Mouse (Mus musculus) CH12.LX (cell line): ENCODE measurements around the gene Siglec1. TPM values are rescaled to one million over a fixed set of nuclear protein-coding genes. Genes with fewer than 3 reads are reported as not detected.

Experiments
- DNase-seq: peaks from one replicate; pipeline ENCODE4 v3.0.0-alpha.2; 2013; ENCODE audit errors: extremely low read depth
- H3K27ac ChIP-seq: 2 replicates; pipeline ENCODE4 v1.5.1; 2012; ENCODE audit warnings: low read depth, mild to moderate bottlenecking, control low read depth, moderate library complexity; ENCODE audit not compliant: insufficient read depth
- H3K27me3 ChIP-seq: replicated peaks from 2 replicates; pipeline ENCODE3; 2012; ENCODE audit warnings: inconsistent platforms
- H3K36me3 ChIP-seq, 2 experiments: replicated peaks in 1 of 2; 2 replicates each; pipeline versions ENCODE3 to v1.6.1; 2012; ENCODE audit warnings: inconsistent platforms in 1 of 2, low read length in 1 of 2, mild to moderate bottlenecking in 1 of 2, mixed read lengths in 1 of 2, moderate library complexity in 1 of 2; ENCODE audit not compliant: control insufficient read depth in 1 of 2, insufficient read depth in 1 of 2
- H3K4me1 ChIP-seq, 2 experiments: 2 replicates each; pipeline ENCODE4 v1.6.1; 2012; ENCODE audit warnings: inconsistent platforms in 1 of 2, moderate library complexity in 1 of 2; ENCODE audit not compliant: insufficient read depth in 2 of 2, control insufficient read depth in 1 of 2
- H3K4me2 ChIP-seq: 2 replicates; pipeline ENCODE4 v1.6.1; 2012; ENCODE audit warnings: low read depth, mild to moderate bottlenecking, control low read depth; ENCODE audit not compliant: poor library complexity, insufficient read depth, severe bottlenecking
- H3K4me3 ChIP-seq, 3 experiments: fragments of 150-350 bp in 1 of 3; sonication (generic) in 1 of 3; replicated peaks in 1 of 3; 2 replicates each; pipeline versions ENCODE3 to v1.5.1; 2011 to 2012; ENCODE audit warnings: low read depth in 2 of 3, low read length in 2 of 3, mild to moderate bottlenecking in 2 of 3, moderate library complexity in 2 of 3, control low read depth in 1 of 3, improper control_type of control experiment in 1 of 3, inconsistent platforms in 1 of 3, mixed read lengths in 1 of 3; ENCODE audit not compliant: poor library complexity in 1 of 3
- H3K79me2 ChIP-seq: replicated peaks from 2 replicates; pipeline ENCODE4 v1.6.1; 2012; ENCODE audit warnings: mild to moderate bottlenecking, moderate library complexity; ENCODE audit not compliant: control insufficient read depth, poor library complexity, insufficient read depth, severe bottlenecking; ENCODE audit errors: extremely low read depth
- H3K9ac ChIP-seq: 2 replicates; pipeline ENCODE4 v1.6.1; 2012; ENCODE audit warnings: low read depth, mild to moderate bottlenecking, control low read depth, moderate library complexity; ENCODE audit not compliant: insufficient read depth
- H3K9me3 ChIP-seq: replicated peaks from 2 replicates; pipeline ENCODE3; 2012; ENCODE audit warnings: low read length, inconsistent platforms, mixed read lengths
- E2F4 ChIP-seq: IDR thresholded peaks from 2 replicates; pipeline ENCODE4 v1.6.1; 2011; ENCODE audit warnings: low read depth, low read length, improper control_type of control experiment; ENCODE audit not compliant: insufficient replicate concordance
- ELF1 ChIP-seq: IDR thresholded peaks from 2 replicates; pipeline ENCODE4 v1.6.1; 2014; ENCODE audit warnings: low read depth, mild to moderate bottlenecking, inconsistent platforms, low read length, improper control_type of control experiment
- EP300 ChIP-seq: IDR thresholded peaks from 2 replicates; pipeline ENCODE4 v1.6.1; 2011; ENCODE audit warnings: low read length, improper control_type of control experiment
- ETS1 ChIP-seq: conservative IDR thresholded peaks from 2 replicates; pipeline ENCODE4 v1.6.1; 2012; ENCODE audit warnings: low read depth, mild to moderate bottlenecking, inconsistent platforms, low read length, improper control_type of control experiment, moderate library complexity
- HCFC1 ChIP-seq: IDR thresholded peaks from 2 replicates; pipeline ENCODE4 v1.6.1; 2012; ENCODE audit warnings: low read depth, mild to moderate bottlenecking, inconsistent platforms, low read length, improper control_type of control experiment
- IRF4 ChIP-seq: IDR thresholded peaks from 2 replicates; pipeline ENCODE4 v1.6.1; 2014; ENCODE audit warnings: low read depth, mild to moderate bottlenecking, inconsistent platforms, low read length, improper control_type of control experiment
- MAFK ChIP-seq: IDR thresholded peaks from 2 replicates; pipeline ENCODE4 v1.6.1; 2011; ENCODE audit warnings: low read length, improper control_type of control experiment; ENCODE audit not compliant: insufficient replicate concordance
- MEF2A ChIP-seq: IDR thresholded peaks from 2 replicates; pipeline ENCODE4 v1.6.1; 2014; ENCODE audit warnings: low read depth, mild to moderate bottlenecking, inconsistent platforms, low read length, improper control_type of control experiment, borderline replicate concordance
- MXI1 ChIP-seq: IDR thresholded peaks from 2 replicates; pipeline ENCODE4 v1.6.1; 2011; ENCODE audit warnings: mild to moderate bottlenecking, low read depth, low read length, improper control_type of control experiment
- MYC ChIP-seq: IDR thresholded peaks from 2 replicates; pipeline ENCODE4 v1.6.1; 2011; ENCODE audit warnings: low read depth, mild to moderate bottlenecking, improper control_type of control experiment, low read length
- RCOR1 ChIP-seq: conservative IDR thresholded peaks from 2 replicates; pipeline ENCODE4 v1.6.1; 2012; ENCODE audit warnings: low read depth, mild to moderate bottlenecking, inconsistent platforms, low read length, improper control_type of control experiment
- TBP ChIP-seq: conservative IDR thresholded peaks from 2 replicates; pipeline ENCODE4 v1.6.1; 2011; ENCODE audit warnings: low read depth, low read length, improper control_type of control experiment
- TCF12 ChIP-seq: IDR thresholded peaks from 2 replicates; pipeline ENCODE4 v1.6.1; 2014; ENCODE audit warnings: low read depth, mild to moderate bottlenecking, inconsistent platforms, low read length, improper control_type of control experiment
- USF1 ChIP-seq: IDR thresholded peaks from 2 replicates; pipeline ENCODE4 v1.6.1; 2014; ENCODE audit warnings: low read depth, mild to moderate bottlenecking, inconsistent platforms, low read length, improper control_type of control experiment
- ZC3H11A ChIP-seq: IDR thresholded peaks from 2 replicates; pipeline ENCODE4 v1.6.1; 2012; ENCODE audit warnings: low read depth, mild to moderate bottlenecking, inconsistent platforms, low read length, improper control_type of control experiment
- dilution Hi-C: fragments of 300-500 bp; cut with MboI; formaldehyde crosslinking; loops from 2 replicates; pipeline ENCODE4 v1.14.3; 2020; ENCODE audit warnings: low sequenced_read_pairs; ENCODE audit not compliant: extremely low pct_unique_long_range_greater_than_20kb, extremely low pct_ligation_motif_present
- in situ Hi-C: fragments of 300-500 bp; cut with MboI; formaldehyde crosslinking; loops from 3 replicates; pipeline ENCODE4 v1.14.3; 2019; ENCODE audit warnings: low sequenced_read_pairs, low pct_ligation_motif_present, low pct_unique_long_range_greater_than_20kb, mixed read lengths
- polyA plus RNA-seq: library from polyadenylated mRNA; unstranded; fragments of >175 nt; gene quantifications from 2 replicates; pipeline ENCODE4 v1.2.1, GENCODE M21; 2012; ENCODE audit warnings: low read depth; ENCODE audit not compliant: insufficient read length
- total RNA-seq, 2 experiments: library from RNA; depleted of rRNA; stranded (reverse); fragments of 300-350 nt in 1 of 2; fragments of >200 nt in 1 of 2; gene quantifications; 2 replicates each; pipeline ENCODE4 v1.2.3; 2012 to 2014

The Siglec1 gene
- total and polyA plus RNA-seq, 3 experiments, result not detected

- dilution Hi-C loops, result no loop called here
- H3K36me3 ChIP-seq, result no peaks in the 10 kb centered on the region
- in situ Hi-C loops, result no loop called here
- peak; percentile 50 for DNase-seq
- TF ChIP-seq MAFK (peak; percentile 65; the same call in 1 of the 2 replicates), E2F4 (no peak), MEF2A (peak; percentile 47; the same call in 1 of the 2 replicates), IRF4 (0 out of 2 replicates have a peak, but pooled peaks have one; percentile 37), EP300 (peak; percentile 49; the same call in 1 of the 2 replicates), RCOR1 (0 out of 2 replicates have a peak, but pooled peaks have one; percentile 30), ZC3H11A (no peak), TCF12 (peak; percentile 88), HCFC1 (no peak), MXI1 (no peak), USF1 (no peak), ETS1 (peak; percentile 61), TBP (no peak)
- peaks cover 42% of the 10 kb centered on the region for H3K27me3 ChIP-seq
- no peak overlapping the region for H3K4me3 ChIP-seq
- H3K4me1 ChIP-seq, result peaks cover 13 to 50% of the 10 kb centered on the region in 2 experiments
- H3K9ac ChIP-seq, result no peak overlapping the region
- H3K4me2 ChIP-seq, result no peak overlapping the region
- no peaks in the 10 kb centered on the region for H3K9me3 ChIP-seq
- no peak overlapping the region for H3K27ac ChIP-seq
- no peaks in the 10 kb centered on the region for H3K79me2 ChIP-seq
Observed at GRCm38 (mm10) chr2:131125964-131126815, 39.6 kb upstream of the Siglec1 start.

- Histone ChIP-seq H3K27ac (no peak overlapping the region), H3K36me3 (no peaks in the 10 kb centered on the region), H3K4me2 (no peak overlapping the region), H3K27me3 (peaks cover 44% of the 10 kb centered on the region), H3K9ac (no peak overlapping the region), H3K9me3 (no peaks in the 10 kb centered on the region), H3K4me1 (peaks cover 13 to 50% of the 10 kb centered on the region in 2 experiments), H3K79me2 (no peaks in the 10 kb centered on the region), H3K4me3 (no peak overlapping the region)
- no peak for TF ChIP-seq ELF1
- no peak for TF ChIP-seq MYC
- TF ChIP-seq TBP, result no peak
- DNase-seq, result no peak
- dilution Hi-C loops (no loop called here), in situ Hi-C loops (no loop called here)
Observed at GRCm38 (mm10) chr2:131125157-131125963, 38.8 kb upstream of the Siglec1 start.
